Mouse (Mus musculus) thymus, adult 2 months (tissue): Measurements from ENCODE around the gene Ddx39. TPM values are rescaled to one million over a fixed set of nuclear protein-coding genes. Genes with fewer than 3 reads are reported as not detected.

ENCODE experiments used
- DNase-seq: peaks from one replicate; pipeline ENCODE4 v3.0.0; 2021
- H3K27ac ChIP-seq: fragments of 200-500 bp; 2 replicates; pipeline ENCODE4 v1.5.1; 2012; ENCODE audit warnings: low read length, control low read depth; ENCODE audit not compliant: control insufficient read depth, insufficient read depth
- H3K27me3 ChIP-seq: fragments of 200-500 bp; 2 replicates; pipeline ENCODE4 v1.6.1; 2012; ENCODE audit warnings: mild to moderate bottlenecking, low read length, moderate library complexity, mixed read lengths; ENCODE audit not compliant: control insufficient read depth, insufficient read depth
- H3K36me3 ChIP-seq: fragments of 200-500 bp; 2 replicates; pipeline ENCODE4 v1.6.1; 2012; ENCODE audit warnings: mild to moderate bottlenecking, low read length, moderate library complexity; ENCODE audit not compliant: control insufficient read depth, insufficient read depth
- H3K4me1 ChIP-seq: fragments of 200-500 bp; replicated peaks from 2 replicates; pipeline ENCODE4 v1.6.1; 2012; ENCODE audit warnings: low read length; ENCODE audit not compliant: control insufficient read depth, insufficient read depth
- H3K4me3 ChIP-seq: fragments of 200-500 bp; 2 replicates; pipeline ENCODE4 v1.5.1; 2012; ENCODE audit warnings: mild to moderate bottlenecking, low read length, control low read depth, moderate library complexity; ENCODE audit not compliant: control insufficient read depth, insufficient read depth
- CTCF ChIP-seq: fragments of 200-500 bp; IDR thresholded peaks from 2 replicates; pipeline ENCODE4 v1.5.1; 2012; ENCODE audit warnings: mild to moderate bottlenecking, control low read depth, low read length, moderate library complexity, borderline replicate concordance; ENCODE audit not compliant: control insufficient read depth, poor library complexity, insufficient read depth; ENCODE audit errors: extremely low read depth
- POLR2A ChIP-seq: fragments of 200-500 bp; IDR thresholded peaks from 2 replicates; pipeline ENCODE4 v1.6.1; 2012; ENCODE audit warnings: mild to moderate bottlenecking, low read length, control low read depth, moderate library complexity; ENCODE audit not compliant: control insufficient read depth, poor library complexity, insufficient read depth; ENCODE audit errors: extremely low read depth
- WGBS: fragments of 180-500 bp; shearing (Covaris S2); methylation state at CpG from one replicate; pipeline ENCODE4 v1.1.7; 2018; 5-methylcytosine and 5-hydroxymethylcytosine counted together
- polyA plus RNA-seq: library from polyadenylated mRNA; depleted of rRNA; stranded (reverse); fragments of >200 nt; gene quantifications from 2 replicates; pipeline ENCODE4 v1.2.3, GENCODE M21; 2012

Ddx39 gene
- polyA plus RNA-seq, 1 experiment, result 157 TPM

- 82% methylated on average over 3 of the region's 3 CpGs for WGBS
- DNase-seq, result no peak
- TF ChIP-seq CTCF, result no peak
- no peak for TF ChIP-seq POLR2A
- no peaks in the 10 kb centered on the region for H3K36me3 ChIP-seq
- no peak overlapping the region for H3K27ac ChIP-seq
- no peaks in the 10 kb centered on the region for H3K27me3 ChIP-seq
- H3K4me1 ChIP-seq, result peaks cover 29% of the 10 kb centered on the region
- no peak overlapping the region for H3K4me3 ChIP-seq
These were observed 39.2 kb downstream of the Ddx39 start for GRCm38 (mm10) chr8:83754149-83754548.

- no peak for DNase-seq
- H3K4me3 ChIP-seq, result no peak overlapping the region
- peaks cover 13% of the 10 kb centered on the region for H3K4me1 ChIP-seq
- H3K27me3 ChIP-seq, result no peaks in the 10 kb centered on the region
- TF ChIP-seq POLR2A (no peak), CTCF (no peak)
- no peaks in the 10 kb centered on the region for H3K36me3 ChIP-seq
- WGBS, result 96% methylated on average over 3 of the region's 3 CpGs
- H3K27ac ChIP-seq, result no peak overlapping the region
These were observed 41.3 kb downstream of the Ddx39 start for GRCm38 (mm10) chr8:83756273-83756672.

GRCm38 (mm10) chr8:83757084-83757607 is 42.2 kb downstream of the Ddx39 start:
- TF ChIP-seq CTCF (no peak), POLR2A (no peak)
- Histone ChIP-seq H3K27me3 (no peaks in the 10 kb centered on the region), H3K27ac (no peak overlapping the region), H3K36me3 (no peaks in the 10 kb centered on the region), H3K4me3 (no peak overlapping the region), H3K4me1 (peaks cover 9% of the 10 kb centered on the region; the same call in 1 of the 2 replicates)
- DNase-seq, result no peak
- WGBS, result 80% methylated on average over 6 of the region's 6 CpGs

GRCm38 (mm10) chr8:83758298-83758697 is 43.3 kb downstream of the Ddx39 start:
- Histone ChIP-seq H3K27ac (no peak overlapping the region), H3K36me3 (no peaks in the 10 kb centered on the region), H3K27me3 (no peaks in the 10 kb centered on the region), H3K4me1 (peaks cover 6% of the 10 kb centered on the region; the same call in 1 of the 2 replicates), H3K4me3 (no peak overlapping the region)
- 29% methylated on average over 5 of the region's 5 CpGs for WGBS
- TF ChIP-seq POLR2A, result no peak
- TF ChIP-seq CTCF, result no peak
- DNase-seq, result peak; percentile 31

GRCm38 (mm10) chr8:83759231-83759759 is 44.3 kb downstream of the Ddx39 start:
- Histone ChIP-seq H3K36me3 (no peaks in the 10 kb centered on the region), H3K4me3 (no peak overlapping the region), H3K27me3 (no peaks in the 10 kb centered on the region), H3K27ac (no peak overlapping the region), H3K4me1 (peaks cover 6% of the 10 kb centered on the region; the same call in 1 of the 2 replicates)
- DNase-seq, result no peak
- 98% methylated on average over 2 of the region's 2 CpGs for WGBS
- TF ChIP-seq CTCF (no peak), POLR2A (no peak)

GRCm38 (mm10) chr8:83764116-83764515 is 49.1 kb downstream of the Ddx39 start:
- TF ChIP-seq POLR2A, result no peak
- TF ChIP-seq CTCF, result no peak
- Histone ChIP-seq H3K27me3 (no peaks in the 10 kb centered on the region), H3K36me3 (no peaks in the 10 kb centered on the region), H3K4me1 (peaks cover 13% of the 10 kb centered on the region), H3K4me3 (no peak overlapping the region), H3K27ac (no peak overlapping the region)
- DNase-seq, result no peak
- 98% methylated on average over 8 of the region's 8 CpGs for WGBS

- H3K4me3 ChIP-seq, result no peak overlapping the region
- no peak overlapping the region for H3K27ac ChIP-seq
- peaks cover 13% of the 10 kb centered on the region for H3K4me1 ChIP-seq
- H3K36me3 ChIP-seq, result no peaks in the 10 kb centered on the region
- no peak for DNase-seq
- 95% methylated on average over 2 of the region's 2 CpGs for WGBS
- no peak for TF ChIP-seq CTCF
- TF ChIP-seq POLR2A, result no peak
- no peaks in the 10 kb centered on the region for H3K27me3 ChIP-seq
These were observed 49.7 kb downstream of the Ddx39 start for GRCm38 (mm10) chr8:83764717-83765116.
